Mouse (Mus musculus) megakaryocyte, embryonic 14.5 days (primary cell): ENCODE data around the gene Map3k3. TPM values are rescaled to one million over a fixed set of nuclear protein-coding genes. Genes with fewer than 3 reads are reported as not detected.
A peak's percentile ranks its signal among the peaks of the same experiment; 100 is the strongest.
"Not testable (repeated sequence)": the region's sequence is repeated elsewhere in the genome, so short reads cannot be mapped to it uniquely, and the experiment has no call there.

Experiments
- H3K27me3 ChIP-seq: replicated peaks from 2 replicates; pipeline ENCODE3; 2012; ENCODE audit warnings: inconsistent platforms
- H3K36me3 ChIP-seq: replicated peaks from 2 replicates; pipeline ENCODE3; 2012; ENCODE audit warnings: low read length, inconsistent platforms, mixed read lengths
- H3K4me1 ChIP-seq: 2 replicates; pipeline ENCODE4 v1.6.1; 2012; ENCODE audit warnings: inconsistent platforms
- H3K4me3 ChIP-seq: replicated peaks from 2 replicates; pipeline ENCODE3; 2012; ENCODE audit warnings: moderate library complexity, mild to moderate bottlenecking, inconsistent platforms
- H3K9me3 ChIP-seq: 2 replicates; pipeline ENCODE4 v1.6.1; 2012; ENCODE audit warnings: inconsistent platforms
- FLI1 ChIP-seq: IDR thresholded peaks from 2 replicates; pipeline ENCODE4 v1.6.1; 2012; ENCODE audit warnings: low read length, inconsistent platforms, mixed read lengths
- GATA1 ChIP-seq: IDR thresholded peaks from 3 replicates; pipeline ENCODE4 v1.6.1; 2012; ENCODE audit warnings: mixed read lengths, low read length, inconsistent platforms, borderline replicate concordance
- polyA plus RNA-seq: library from polyadenylated mRNA; stranded (reverse); fragments of >175 nt; gene quantifications from 2 replicates; pipeline ENCODE4 v1.2.3, GENCODE M21; 2012; ENCODE audit warnings: low replicate concordance; ENCODE audit not compliant: insufficient read depth

Gene Map3k3
- polyA plus RNA-seq, 1 experiment, result 1.5 TPM

DNA sequence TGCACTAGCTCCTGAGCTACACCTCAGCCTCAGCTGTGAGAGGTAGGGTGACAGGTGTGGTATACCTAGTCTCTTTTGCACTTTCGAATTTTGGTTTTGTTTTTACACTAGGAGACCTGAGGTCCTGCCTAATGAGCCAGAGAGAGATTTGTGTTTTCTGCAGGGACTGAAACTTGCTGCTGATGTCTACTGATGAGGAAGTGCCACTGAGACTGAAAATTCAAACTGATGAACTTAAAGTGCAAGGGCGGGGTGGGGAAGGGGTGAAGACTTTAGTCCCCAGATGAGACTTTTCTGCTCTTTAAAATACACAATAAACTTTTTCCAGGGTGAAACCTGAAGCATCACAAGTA, 96.0 kb downstream of the Map3k3 start:
- Histone ChIP-seq H3K4me1 (peaks cover 35% of the 10 kb centered on the region), H3K4me3 (no peak overlapping the region), H3K36me3 (peaks cover 54% of the 10 kb centered on the region), H3K9me3 (no peaks in the 10 kb centered on the region), H3K27me3 (no peaks in the 10 kb centered on the region)
- TF ChIP-seq GATA1 (no peak), FLI1 (no peak)

GRCm38 (mm10) chr11:106187326-106187725, 102.9 kb downstream of the Map3k3 start:
- Histone ChIP-seq H3K36me3 (peaks cover 55% of the 10 kb centered on the region), H3K9me3 (no peaks in the 10 kb centered on the region), H3K4me3 (no peak overlapping the region), H3K27me3 (no peaks in the 10 kb centered on the region), H3K4me1 (peaks cover 38% of the 10 kb centered on the region)
- TF ChIP-seq FLI1 (no peak), GATA1 (no peak)

DNA sequence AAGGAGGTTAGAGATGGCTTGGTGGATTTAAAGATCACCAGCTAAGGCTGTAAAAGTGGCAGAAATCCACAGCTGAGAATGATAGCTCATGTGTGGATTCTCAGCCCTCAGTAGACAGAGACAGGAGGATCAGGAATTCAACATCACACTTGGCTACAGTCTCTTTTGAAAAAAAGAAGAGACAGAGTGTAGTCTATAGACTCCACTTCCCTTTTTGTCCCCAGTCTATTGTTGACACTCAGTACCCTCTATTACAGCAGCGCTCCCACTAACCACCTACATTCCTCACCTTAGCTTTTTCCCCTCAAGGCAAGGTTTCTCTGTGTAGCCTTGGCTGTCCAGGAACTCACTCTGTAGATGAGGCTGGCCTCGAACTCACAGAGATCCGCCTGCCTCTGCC, 107.3 kb downstream of the Map3k3 start:
- Histone ChIP-seq H3K9me3 (no peaks in the 10 kb centered on the region), H3K4me3 (no peak overlapping the region), H3K36me3 (peaks cover 27% of the 10 kb centered on the region), H3K27me3 (no peaks in the 10 kb centered on the region), H3K4me1 (peaks cover 70% of the 10 kb centered on the region)
- TF ChIP-seq GATA1 (no peak), FLI1 (no peak)

- peak overlapping the region; percentile 94 for H3K4me3 ChIP-seq
- no peak for TF ChIP-seq FLI1
- TF ChIP-seq GATA1, result no peak
Measured at GRCm38 (mm10) chr11:106192241-106192640, 107.8 kb downstream of the Map3k3 start.

GRCm38 (mm10) chr11:106192657-106193370, 108.4 kb downstream of the Map3k3 start:
- TF ChIP-seq GATA1 (no peak), FLI1 (no peak)
- H3K4me3 ChIP-seq, result peak overlapping the region; percentile 94
- no peaks in the 10 kb centered on the region for H3K27me3 ChIP-seq
- H3K36me3 ChIP-seq, result peaks cover 31% of the 10 kb centered on the region
- no peaks in the 10 kb centered on the region for H3K9me3 ChIP-seq
- H3K4me1 ChIP-seq, result peaks cover 71% of the 10 kb centered on the region

More at GRCm38 (mm10) chr11:106192241-106192640, 107.8 kb downstream of the Map3k3 start:
- no peaks in the 10 kb centered on the region for H3K27me3 ChIP-seq
- no peaks in the 10 kb centered on the region for H3K9me3 ChIP-seq
- peaks cover 71% of the 10 kb centered on the region for H3K4me1 ChIP-seq
- H3K36me3 ChIP-seq, result peaks cover 29% of the 10 kb centered on the region

GRCm38 (mm10) chr11:106193371-106194154, 109.2 kb downstream of the Map3k3 start:
- H3K4me1 ChIP-seq, result peaks cover 76% of the 10 kb centered on the region
- H3K36me3 ChIP-seq, result peaks cover 34% of the 10 kb centered on the region
- H3K9me3 ChIP-seq, result no peaks in the 10 kb centered on the region
- H3K27me3 ChIP-seq, result no peaks in the 10 kb centered on the region
- peak overlapping the region; percentile 94 for H3K4me3 ChIP-seq
- TF ChIP-seq GATA1 (no peak), FLI1 (no peak)

DNA sequence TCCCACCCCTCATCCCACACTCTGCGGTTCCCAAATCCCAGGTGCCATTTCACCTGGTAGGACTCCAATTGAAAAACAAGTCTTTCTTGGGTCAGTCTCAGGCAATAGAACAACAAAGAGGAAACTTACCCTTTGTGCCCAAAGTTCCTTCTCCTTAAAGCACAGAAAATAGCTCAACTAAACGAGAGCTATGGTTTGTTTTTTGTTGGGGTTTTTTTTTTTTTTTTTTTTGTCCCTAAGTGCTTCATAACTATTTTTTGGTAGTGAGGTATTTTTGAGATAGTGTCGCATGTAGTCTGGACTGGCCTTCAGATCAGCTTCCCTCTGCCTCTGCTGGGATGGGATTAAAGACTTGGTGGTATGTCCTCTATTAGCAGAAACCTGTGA, 109.7 kb downstream of the Map3k3 start:
- H3K9me3 ChIP-seq, result no peaks in the 10 kb centered on the region
- TF ChIP-seq GATA1 (no peak), FLI1 (no peak)
- no peaks in the 10 kb centered on the region for H3K27me3 ChIP-seq
- H3K4me1 ChIP-seq, result peaks cover 72% of the 10 kb centered on the region
- H3K4me3 ChIP-seq, result peak overlapping the region; percentile 94
- H3K36me3 ChIP-seq, result peaks cover 34% of the 10 kb centered on the region

GRCm38 (mm10) chr11:106194891-106195290, 110.5 kb downstream of the Map3k3 start:
- H3K36me3 ChIP-seq, result peaks cover 39% of the 10 kb centered on the region
- no peak overlapping the region for H3K4me3 ChIP-seq
- TF ChIP-seq FLI1 (no peak), GATA1 (no peak)
- H3K4me1 ChIP-seq, result peaks cover 69% of the 10 kb centered on the region
- no peaks in the 10 kb centered on the region for H3K27me3 ChIP-seq
- no peaks in the 10 kb centered on the region for H3K9me3 ChIP-seq

DNA sequence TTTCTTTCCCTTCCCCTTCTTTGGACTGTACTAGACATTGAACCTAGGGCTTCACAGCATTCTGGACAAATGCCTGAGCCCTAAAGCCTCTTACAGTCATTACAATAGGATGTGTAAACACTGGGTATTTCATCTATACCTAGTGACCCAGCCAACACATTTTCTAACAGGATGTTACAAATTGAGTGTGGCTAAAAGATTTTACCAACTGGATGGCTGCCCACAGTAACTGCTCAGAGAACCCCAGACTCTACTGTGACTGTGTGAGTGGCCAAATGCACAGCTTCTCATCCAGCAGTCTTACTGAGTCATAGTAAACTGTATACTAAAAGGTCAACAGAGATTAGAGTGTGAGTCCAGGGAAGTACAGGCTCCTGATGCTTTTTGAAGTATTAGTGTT, 110.9 kb downstream of the Map3k3 start:
- H3K4me1 ChIP-seq, result peaks cover 64% of the 10 kb centered on the region
- H3K9me3 ChIP-seq, result no peaks in the 10 kb centered on the region
- H3K4me3 ChIP-seq, result no peak overlapping the region
- TF ChIP-seq GATA1 (no peak), FLI1 (no peak)
- H3K36me3 ChIP-seq, result peaks cover 39% of the 10 kb centered on the region
- no peaks in the 10 kb centered on the region for H3K27me3 ChIP-seq

DNA sequence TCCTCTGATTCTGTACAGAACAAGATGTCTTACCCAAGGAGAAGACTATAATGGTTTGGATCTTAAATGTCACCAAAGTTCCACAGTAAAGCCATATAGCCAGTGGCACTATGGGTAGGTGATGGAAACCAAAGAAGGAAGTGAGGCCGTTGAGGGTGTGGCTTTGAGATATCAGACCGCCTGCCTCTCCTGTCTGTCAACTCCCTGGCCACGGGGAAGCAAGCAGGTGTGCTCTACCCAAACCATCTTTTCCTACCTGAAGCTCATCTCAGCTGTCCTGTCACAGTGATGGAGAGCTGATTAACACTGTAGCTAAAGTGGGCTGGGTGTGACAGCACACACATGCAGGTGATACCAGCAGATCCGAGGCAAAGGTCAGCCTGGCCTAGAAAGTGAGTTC, 113.9 kb downstream of the Map3k3 start:
- TF ChIP-seq FLI1 (no peak), GATA1 (no peak)
- Histone ChIP-seq H3K9me3 (no peaks in the 10 kb centered on the region), H3K4me1 (peaks cover 61% of the 10 kb centered on the region), H3K36me3 (peaks cover 66% of the 10 kb centered on the region), H3K4me3 (no peak overlapping the region), H3K27me3 (no peaks in the 10 kb centered on the region)

GRCm38 (mm10) chr11:106199997-106200396, 115.6 kb downstream of the Map3k3 start:
- Histone ChIP-seq H3K4me1 (peaks cover 48% of the 10 kb centered on the region), H3K36me3 (peaks cover 83% of the 10 kb centered on the region)
- H3K27me3 ChIP-seq, H3K9me3 ChIP-seq, H3K4me3 ChIP-seq: not testable (repeated sequence)
